Mouse (Mus musculus): Measurements from ENCODE around the gene Zranb2. TPM values are rescaled to one million over a fixed set of nuclear protein-coding genes. Genes with fewer than 3 reads are reported as not detected.

Zranb2 gene
- polyA plus RNA-seq, 1 experiment from 2014 or later: 67.3 TPM

DNA sequence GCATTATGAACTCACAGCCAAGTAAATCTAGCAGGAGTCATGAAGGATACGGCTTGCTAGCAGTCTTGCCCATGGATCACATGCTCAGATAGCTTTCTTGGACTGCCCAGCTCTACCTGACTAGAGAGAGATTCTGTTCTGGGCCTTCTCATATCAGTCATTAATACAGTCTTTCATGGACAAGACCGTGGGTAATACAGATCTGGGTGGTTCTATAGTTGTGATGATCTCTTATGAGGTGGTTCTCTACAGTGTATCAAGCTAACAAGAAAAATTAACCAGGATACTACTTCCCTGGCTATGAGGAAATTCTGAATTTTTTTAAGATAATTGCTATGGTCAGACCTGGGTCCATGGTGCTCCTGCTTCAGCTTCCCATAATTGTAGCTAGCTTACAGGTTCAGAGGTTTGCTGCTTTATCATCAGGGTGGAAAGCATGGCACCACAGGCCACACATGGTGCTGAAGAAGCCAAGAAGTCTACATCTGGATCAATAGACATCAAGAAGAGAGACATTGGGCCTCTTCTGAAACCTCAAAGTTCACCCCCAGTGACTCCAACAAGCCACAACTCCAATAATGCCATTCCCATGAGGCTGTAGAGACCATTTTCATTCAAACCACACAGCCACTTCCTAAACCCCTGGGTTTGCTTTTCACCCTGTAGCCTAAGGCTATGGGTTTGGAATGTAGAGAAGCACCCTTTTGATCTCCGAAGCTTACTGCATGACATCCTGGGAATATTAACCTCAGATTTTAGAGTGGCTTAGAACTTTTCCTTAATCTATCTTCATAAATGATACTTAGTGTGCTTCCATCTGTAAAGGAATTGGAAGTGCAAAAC lies 16.0 kb downstream of the Zranb2 start:
- 93% methylated on average over 3 of the region's 3 CpGs for WGBS
- Histone ChIP-seq H3K4me2 (no peak overlapping the region), H3K4me3 (no peak overlapping the region), H3K27me3 (no peaks in the 10 kb centered on the region), H3K9me3 (replicated peaks) (no peaks in the 10 kb centered on the region), H3K27ac (no peak overlapping the region), H3K4me1 (replicated peaks) (no peaks in the 10 kb centered on the region), H3K36me3 (peaks cover 32% of the 10 kb centered on the region), H3K9ac (no peak overlapping the region)
- no peak for ATAC-seq (replicated peaks; ENCODE audit: insufficient number of reproducible peaks, insufficient read depth, low FRiP score, low read depth)

DNA sequence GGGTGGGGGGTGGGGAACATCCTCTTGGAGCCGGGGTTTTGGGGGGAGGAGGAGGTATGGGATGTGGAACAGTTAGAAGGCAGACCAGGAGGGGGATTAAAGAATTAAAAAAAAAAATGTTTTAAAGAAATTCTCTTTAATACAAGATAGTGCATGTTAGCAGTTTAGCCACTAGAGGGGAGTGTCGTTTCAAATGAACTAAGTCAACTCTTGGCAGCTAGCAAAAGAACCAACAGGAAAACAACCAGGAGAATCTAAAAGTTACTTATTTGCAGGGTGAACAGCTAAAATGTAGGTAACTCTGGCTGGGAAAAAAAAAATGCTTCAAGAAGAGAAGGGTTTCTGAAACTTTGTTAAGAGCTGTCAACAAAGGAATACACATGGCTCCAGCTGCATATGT lies 31.2 kb downstream of the Zranb2 start:
- WGBS: 4% methylated on average over 2 of the region's 2 CpGs
- Histone ChIP-seq H3K36me3 (no peaks in the 10 kb centered on the region), H3K9ac (no peak overlapping the region), H3K4me2 (no peak overlapping the region), H3K4me3 (no peak overlapping the region), H3K27ac (no peak overlapping the region), H3K9me3 (replicated peaks) (no peaks in the 10 kb centered on the region), H3K27me3 (peaks cover 40% of the 10 kb centered on the region), H3K4me1 (replicated peaks) (peaks cover 15% of the 10 kb centered on the region)
- ATAC-seq (replicated peaks; ENCODE audit: insufficient number of reproducible peaks, insufficient read depth, low FRiP score, low read depth): no peak

DNA sequence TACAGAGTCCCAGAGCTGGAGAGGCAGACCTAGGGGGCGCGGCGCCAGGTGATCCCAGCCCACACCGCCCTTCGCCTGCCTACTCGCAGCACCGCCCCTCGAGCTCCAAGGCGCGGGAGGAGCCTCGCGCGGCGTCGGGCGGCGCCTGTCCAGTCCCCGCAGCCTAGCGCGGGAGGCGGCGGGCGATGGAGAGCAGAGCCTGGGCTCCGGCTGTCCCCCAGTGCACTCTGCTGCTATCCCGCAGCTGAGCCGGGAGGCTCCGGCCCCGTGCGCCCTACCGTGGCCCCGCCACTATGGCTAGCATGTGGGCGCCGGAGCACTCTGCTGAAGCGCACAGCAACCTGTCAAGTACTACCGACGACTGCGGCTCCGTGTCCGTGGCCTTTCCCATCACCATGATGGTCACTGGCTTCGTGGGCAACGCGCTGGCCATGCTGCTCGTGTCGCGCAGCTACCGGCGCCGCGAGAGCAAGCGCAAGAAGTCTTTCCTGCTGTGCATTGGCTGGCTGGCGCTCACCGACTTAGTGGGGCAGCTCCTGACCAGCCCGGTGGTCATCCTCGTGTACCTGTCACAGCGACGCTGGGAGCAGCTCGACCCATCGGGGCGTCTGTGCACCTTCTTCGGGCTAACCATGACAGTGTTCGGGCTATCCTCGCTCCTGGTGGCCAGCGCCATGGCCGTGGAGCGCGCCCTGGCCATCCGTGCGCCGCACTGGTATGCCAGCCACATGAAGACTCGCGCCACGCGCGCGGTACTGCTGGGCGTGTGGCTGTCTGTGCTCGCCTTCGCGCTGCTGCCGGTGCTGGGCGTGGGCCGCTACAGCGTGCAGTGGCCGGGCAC lies 33.0 kb downstream of the Zranb2 start, which contains the start of gene Ptger3:
TSS of gene Ptger3 (plus strand) at position 168 of the 841 bp plus-strand sequence.
- Histone ChIP-seq H3K36me3 (no peaks in the 10 kb centered on the region), H3K27ac (no peak within 1 kb of the TSS), H3K27me3 (peaks cover 42% of the 10 kb centered on the region), H3K4me1 (replicated peaks) (peaks cover 15% of the 10 kb centered on the region), H3K9me3 (replicated peaks) (no peaks in the 10 kb centered on the region), H3K4me2 (peak within 1 kb of the TSS; percentile 92), H3K4me3 (peak within 1 kb of the TSS; percentile 55), H3K9ac (peak within 1 kb of the TSS; percentile 33)
- ATAC-seq (replicated peaks; ENCODE audit: insufficient number of reproducible peaks, insufficient read depth, low FRiP score, low read depth): peak; percentile 40; the same call in 1 of the 2 replicates
- under 1% methylated on average over 84 of the region's 84 CpGs for WGBS

DNA sequence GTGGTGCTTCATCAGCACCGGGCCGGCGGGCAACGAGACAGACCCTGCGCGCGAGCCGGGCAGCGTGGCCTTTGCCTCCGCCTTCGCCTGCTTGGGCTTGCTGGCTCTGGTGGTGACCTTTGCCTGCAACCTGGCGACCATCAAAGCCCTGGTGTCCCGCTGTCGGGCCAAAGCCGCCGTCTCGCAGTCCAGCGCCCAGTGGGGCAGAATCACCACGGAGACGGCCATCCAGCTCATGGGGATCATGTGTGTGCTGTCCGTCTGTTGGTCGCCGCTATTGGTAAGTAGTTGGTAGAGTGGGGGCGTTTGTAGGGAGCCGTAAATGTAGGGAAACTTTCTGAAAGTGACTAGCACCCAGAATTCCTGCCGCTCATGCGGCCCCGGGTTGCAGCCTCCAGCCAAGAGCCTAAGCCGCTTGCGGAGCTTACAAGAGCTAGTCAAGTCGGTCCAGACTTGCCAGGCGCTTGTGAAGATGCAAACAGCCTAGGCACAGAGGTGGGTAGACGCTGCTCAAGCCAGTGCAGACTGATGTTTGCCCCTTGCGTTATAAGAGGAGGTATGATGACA lies 33.7 kb downstream of the Zranb2 start:
- Histone ChIP-seq H3K36me3 (no peaks in the 10 kb centered on the region), H3K27ac (no peak overlapping the region), H3K4me2 (peak overlapping the region; percentile 92), H3K4me3 (peak overlapping the region; percentile 55), H3K9ac (peak overlapping the region; percentile 33; the same call in 1 of the 2 replicates), H3K27me3 (peaks cover 42% of the 10 kb centered on the region), H3K9me3 (replicated peaks) (no peaks in the 10 kb centered on the region), H3K4me1 (replicated peaks) (peaks cover 15% of the 10 kb centered on the region)
- peak; percentile 5; the same call in 1 of the 2 replicates for ATAC-seq (replicated peaks; ENCODE audit: insufficient number of reproducible peaks, insufficient read depth, low FRiP score, low read depth)
- 2% methylated on average over 34 of the region's 34 CpGs for WGBS

DNA sequence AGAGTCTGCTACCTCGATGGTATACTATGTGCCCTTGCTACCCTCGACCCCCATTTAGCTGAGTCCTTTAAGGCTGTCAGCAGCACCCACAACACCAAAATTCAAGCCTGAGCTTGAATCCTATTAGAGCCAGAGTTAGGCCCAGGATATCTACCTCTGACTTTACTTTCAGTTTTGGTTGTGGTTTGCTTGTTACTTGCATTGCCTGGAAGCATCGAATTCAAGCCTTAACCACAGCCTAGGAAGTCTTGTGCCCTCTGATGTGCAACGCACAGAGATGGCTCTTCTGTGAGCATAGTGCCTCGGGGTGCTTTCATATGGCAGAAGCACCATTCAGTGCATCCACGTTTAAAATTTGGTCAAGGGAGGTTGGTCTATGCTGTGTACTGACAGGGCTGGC lies 38.1 kb downstream of the Zranb2 start:
- no peak for ATAC-seq (replicated peaks; ENCODE audit: insufficient number of reproducible peaks, insufficient read depth, low FRiP score, low read depth)
- Histone ChIP-seq H3K9ac (no peak overlapping the region), H3K4me2 (no peak overlapping the region), H3K36me3 (no peaks in the 10 kb centered on the region), H3K9me3 (replicated peaks) (no peaks in the 10 kb centered on the region), H3K4me1 (replicated peaks) (peaks cover 12% of the 10 kb centered on the region), H3K4me3 (no peak overlapping the region), H3K27me3 (peaks cover 33% of the 10 kb centered on the region), H3K27ac (no peak overlapping the region)
- WGBS: 69% methylated on average over 6 of the region's 6 CpGs

DNA sequence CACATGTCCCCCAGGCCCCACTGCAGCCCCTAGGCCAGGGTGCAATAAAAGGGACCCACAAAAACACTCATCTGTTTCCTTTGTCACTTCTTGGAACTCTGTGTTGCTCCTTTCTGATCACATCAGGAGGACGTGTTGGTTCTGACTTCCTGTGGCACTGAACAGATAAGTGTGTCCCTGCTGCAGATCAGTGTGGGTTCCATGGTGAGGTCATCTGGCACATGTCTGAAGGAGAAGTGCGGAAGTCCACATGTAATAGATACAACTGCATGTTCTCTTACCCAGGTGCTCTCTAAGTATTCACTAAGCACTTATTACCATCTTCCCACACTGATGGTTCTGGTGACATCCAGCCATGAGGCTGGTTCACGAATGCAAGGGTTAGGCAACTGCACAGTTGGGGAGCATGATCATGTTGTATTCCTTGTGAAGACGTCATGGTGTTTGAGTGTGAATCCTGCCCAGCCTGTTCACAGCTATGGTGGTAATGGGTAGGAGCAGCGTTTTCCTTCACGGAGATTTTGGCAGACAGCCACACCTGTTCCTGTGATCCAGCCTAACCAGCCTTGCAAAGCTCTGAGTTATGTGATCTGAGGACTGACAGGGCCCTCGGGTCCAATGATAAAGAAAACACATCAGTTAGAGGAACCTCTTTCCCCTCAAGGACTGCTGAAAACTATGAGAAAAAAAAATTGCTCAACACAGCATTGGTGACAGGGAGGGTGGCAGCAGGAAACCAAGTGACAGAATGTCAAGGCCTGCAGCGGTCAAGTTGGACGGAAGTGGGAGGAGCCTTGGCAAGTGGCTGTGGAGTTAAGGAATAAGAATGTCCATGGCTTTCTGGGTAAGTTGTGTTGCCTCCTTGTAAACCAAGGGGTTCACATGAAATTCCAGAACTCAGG lies 41.7 kb downstream of the Zranb2 start:
- H3K27me3 ChIP-seq: no peaks in the 10 kb centered on the region
- H3K4me2 ChIP-seq: no peak overlapping the region
- H3K27ac ChIP-seq: no peak overlapping the region
- H3K4me3 ChIP-seq: no peak overlapping the region
- H3K36me3 ChIP-seq: no peaks in the 10 kb centered on the region
- H3K9ac ChIP-seq: no peak overlapping the region
- 48% methylated on average over 9 of the region's 9 CpGs for WGBS
- ATAC-seq (replicated peaks; ENCODE audit: insufficient number of reproducible peaks, insufficient read depth, low FRiP score, low read depth): no peak
- H3K9me3 ChIP-seq (replicated peaks): no peaks in the 10 kb centered on the region
- peaks cover 18% of the 10 kb centered on the region for H3K4me1 ChIP-seq (replicated peaks)

DNA sequence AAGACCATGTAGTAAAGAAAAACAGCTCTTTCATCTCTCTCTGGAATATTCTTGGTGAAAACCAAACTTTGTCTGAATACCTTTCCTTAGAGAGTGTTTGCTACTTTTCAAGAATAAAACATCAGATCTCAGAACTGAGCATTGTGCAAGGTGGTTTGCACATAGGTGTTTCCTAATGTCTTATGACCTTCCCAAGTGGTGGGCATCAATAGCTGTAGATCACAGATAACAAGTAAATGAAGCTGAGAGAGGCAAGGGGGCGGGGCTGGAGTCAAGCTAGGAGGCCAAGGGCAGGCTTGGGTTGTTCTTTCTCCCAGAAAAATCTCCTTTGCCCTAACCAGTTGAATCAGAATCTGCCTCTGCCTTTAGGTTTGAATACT lies 42.4 kb downstream of the Zranb2 start:
- H3K4me2 ChIP-seq: no peak overlapping the region
- H3K4me1 ChIP-seq (replicated peaks): peaks cover 18% of the 10 kb centered on the region
- no peak overlapping the region for H3K27ac ChIP-seq
- H3K9ac ChIP-seq: no peak overlapping the region
- WGBS: 72% methylated on average over 1 of the region's 1 CpGs
- no peak for ATAC-seq (replicated peaks; ENCODE audit: insufficient number of reproducible peaks, insufficient read depth, low FRiP score, low read depth)
- no peak overlapping the region for H3K4me3 ChIP-seq
- H3K36me3 ChIP-seq: no peaks in the 10 kb centered on the region
- no peaks in the 10 kb centered on the region for H3K27me3 ChIP-seq
- no peaks in the 10 kb centered on the region for H3K9me3 ChIP-seq (replicated peaks)

DNA sequence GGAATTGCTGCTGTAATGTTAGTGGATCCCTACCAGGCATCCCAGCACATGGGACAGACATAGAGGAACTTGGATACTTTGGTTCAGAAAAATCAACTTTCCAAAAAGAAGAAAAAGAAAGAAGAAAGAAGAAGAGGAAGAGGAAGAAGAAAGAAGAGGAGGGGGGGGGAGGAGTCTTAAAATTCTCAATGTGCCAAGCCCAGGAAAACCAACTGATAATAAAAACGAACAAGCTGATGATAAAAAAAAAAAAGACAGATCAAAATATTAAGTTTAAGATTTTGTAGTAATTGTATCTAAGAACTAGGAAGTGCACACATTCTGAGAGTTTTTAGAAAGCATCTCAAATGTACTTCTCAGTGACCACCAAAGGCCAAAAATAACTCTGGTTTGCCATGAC lies 42.9 kb downstream of the Zranb2 start:
- Histone ChIP-seq H3K9me3 (replicated peaks) (no peaks in the 10 kb centered on the region), H3K27me3 (no peaks in the 10 kb centered on the region), H3K36me3 (no peaks in the 10 kb centered on the region), H3K27ac (no peak overlapping the region), H3K4me3 (no peak overlapping the region), H3K9ac (no peak overlapping the region), H3K4me1 (replicated peaks) (peaks cover 18% of the 10 kb centered on the region), H3K4me2 (no peak overlapping the region)
- WGBS: 56% methylated on average over 1 of the region's 1 CpGs
- ATAC-seq (replicated peaks; ENCODE audit: insufficient number of reproducible peaks, insufficient read depth, low FRiP score, low read depth): no peak

DNA sequence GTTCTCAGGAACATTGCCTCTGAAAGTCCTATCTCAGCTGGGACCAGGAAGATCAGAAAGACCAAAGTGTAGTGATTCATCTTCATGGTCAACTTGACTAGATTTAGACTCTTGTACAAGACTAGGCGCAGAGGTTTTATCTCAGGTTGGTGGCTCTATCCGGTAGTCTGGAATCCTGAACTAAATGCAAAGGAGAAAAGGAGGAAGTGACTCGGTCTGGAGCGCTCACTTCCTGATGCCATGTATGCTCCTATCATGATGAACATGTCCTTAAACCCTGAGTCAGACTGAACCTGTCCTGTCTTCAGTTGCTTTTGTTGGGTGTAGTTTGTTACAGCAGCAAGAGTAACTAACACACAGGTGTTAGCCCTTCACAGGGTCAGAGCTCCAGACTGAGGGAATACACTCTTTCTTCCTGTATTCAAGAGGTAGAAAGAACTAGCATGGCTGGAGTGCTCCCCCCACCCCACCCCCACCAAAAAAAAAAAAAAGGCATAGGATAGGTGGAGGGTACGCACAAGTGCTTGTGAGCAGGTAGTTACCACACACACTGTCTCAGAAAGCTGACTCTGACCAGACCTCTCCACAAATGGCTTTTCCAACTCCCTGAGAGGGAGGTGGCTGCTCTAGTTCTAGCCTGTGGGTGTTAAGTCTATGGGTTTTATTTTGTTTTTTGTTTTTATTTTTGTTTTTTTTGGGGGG lies 44.7 kb downstream of the Zranb2 start:
- 81% methylated on average over 5 of the region's 5 CpGs for WGBS
- no peak for ATAC-seq (replicated peaks; ENCODE audit: insufficient number of reproducible peaks, insufficient read depth, low FRiP score, low read depth)
- Histone ChIP-seq H3K27me3 (no peaks in the 10 kb centered on the region), H3K27ac (no peak overlapping the region), H3K4me2 (no peak overlapping the region), H3K36me3 (no peaks in the 10 kb centered on the region), H3K4me3 (no peak overlapping the region), H3K9me3 (replicated peaks) (no peaks in the 10 kb centered on the region), H3K9ac (no peak overlapping the region), H3K4me1 (replicated peaks) (peaks cover 18% of the 10 kb centered on the region)

DNA sequence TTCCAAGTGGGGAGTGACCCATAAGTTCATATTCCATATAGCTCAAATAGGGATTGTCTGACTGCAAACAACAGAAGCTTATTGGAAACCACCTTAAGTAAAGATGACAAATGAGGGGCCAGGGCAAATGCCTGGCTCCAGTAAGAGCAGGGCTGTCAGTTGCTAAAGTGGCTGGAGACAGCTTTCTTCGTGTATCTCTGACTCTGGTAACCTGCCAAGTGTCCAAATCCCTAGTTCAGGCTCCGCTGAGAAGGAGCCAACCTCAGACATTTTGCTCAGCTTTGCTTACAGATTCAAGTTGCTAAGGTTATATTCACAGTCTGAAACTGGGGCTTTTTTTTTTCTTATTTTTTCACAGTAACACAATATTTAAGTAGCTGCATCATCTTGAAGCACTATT lies 45.4 kb downstream of the Zranb2 start:
- Histone ChIP-seq H3K9ac (no peak overlapping the region), H3K36me3 (no peaks in the 10 kb centered on the region), H3K4me2 (no peak overlapping the region), H3K4me1 (replicated peaks) (peaks cover 18% of the 10 kb centered on the region), H3K27me3 (no peaks in the 10 kb centered on the region), H3K27ac (no peak overlapping the region), H3K9me3 (replicated peaks) (no peaks in the 10 kb centered on the region), H3K4me3 (no peak overlapping the region)
- 18% methylated on average over 2 of the region's 2 CpGs for WGBS
- no peak for ATAC-seq (replicated peaks; ENCODE audit: insufficient number of reproducible peaks, insufficient read depth, low FRiP score, low read depth)
